Mouse (Mus musculus): ENCODE data around the gene Foxk1. TPM values are rescaled to one million over a fixed set of nuclear protein-coding genes. Genes with fewer than 3 reads are reported as not detected.

The Foxk1 gene
- 3.1 and 3.3 TPM in 2 replicates for polyA plus RNA-seq (2015; fragmentation: Nextera tagmentation; extraction: Ambion mirVana)

DNA sequence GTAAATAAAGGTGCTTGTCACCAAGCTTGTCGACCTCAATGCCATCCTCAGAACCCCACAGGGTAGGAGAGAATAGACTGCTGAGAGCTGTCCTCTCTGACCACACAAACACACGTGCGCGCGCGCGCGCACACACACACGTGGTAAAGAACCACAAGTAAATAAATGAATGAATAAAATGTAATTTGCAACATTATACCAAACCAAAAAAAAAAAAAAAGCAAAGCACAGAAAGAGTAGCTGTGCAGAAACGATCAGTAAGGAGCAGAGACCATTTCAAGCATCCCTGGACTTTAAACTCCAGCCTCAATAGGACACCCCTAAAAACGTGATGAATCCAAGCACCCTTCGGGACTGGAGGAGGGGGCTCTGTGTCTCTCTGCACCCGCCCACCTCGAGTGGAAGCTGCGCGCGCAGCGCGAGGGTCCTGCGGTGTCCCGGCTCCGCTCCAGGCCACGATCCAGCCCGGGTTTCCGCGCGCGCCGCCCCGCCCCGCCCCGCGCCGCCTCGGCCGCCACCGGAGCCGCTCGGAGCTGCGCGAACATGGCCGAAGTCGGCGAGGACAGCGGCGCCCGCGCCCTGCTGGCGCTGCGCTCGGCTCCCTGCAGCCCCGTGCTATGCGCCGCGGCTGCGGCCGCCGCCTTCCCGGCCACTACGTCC lies at the start of gene Foxk1:
Gene Foxk1, plus strand, starts transcription at position 517 of the 660 bp plus-strand sequence.
- peak within 1 kb of the TSS; percentile 95 for H3K4me2 ChIP-seq
- peak within 1 kb of the TSS; percentile 95 for H3K4me3 ChIP-seq
- WGBS: under 1% methylated on average over 47 of the region's 60 CpGs
- peak; percentile 92 for ATAC-seq
- no peaks in the 10 kb centered on the region for H3K9me3 ChIP-seq (replicated peaks)
- no peaks in the 10 kb centered on the region for H3K27me3 ChIP-seq
- H3K9ac ChIP-seq: peak within 1 kb of the TSS; percentile 89
- H3K36me3 ChIP-seq (ENCODE audit: poor library complexity, severe bottlenecking): peaks cover 5% of the 10 kb centered on the region
- peaks cover 45% of the 10 kb centered on the region for H3K4me1 ChIP-seq
- peak within 1 kb of the TSS; percentile 69 for H3K27ac ChIP-seq

DNA sequence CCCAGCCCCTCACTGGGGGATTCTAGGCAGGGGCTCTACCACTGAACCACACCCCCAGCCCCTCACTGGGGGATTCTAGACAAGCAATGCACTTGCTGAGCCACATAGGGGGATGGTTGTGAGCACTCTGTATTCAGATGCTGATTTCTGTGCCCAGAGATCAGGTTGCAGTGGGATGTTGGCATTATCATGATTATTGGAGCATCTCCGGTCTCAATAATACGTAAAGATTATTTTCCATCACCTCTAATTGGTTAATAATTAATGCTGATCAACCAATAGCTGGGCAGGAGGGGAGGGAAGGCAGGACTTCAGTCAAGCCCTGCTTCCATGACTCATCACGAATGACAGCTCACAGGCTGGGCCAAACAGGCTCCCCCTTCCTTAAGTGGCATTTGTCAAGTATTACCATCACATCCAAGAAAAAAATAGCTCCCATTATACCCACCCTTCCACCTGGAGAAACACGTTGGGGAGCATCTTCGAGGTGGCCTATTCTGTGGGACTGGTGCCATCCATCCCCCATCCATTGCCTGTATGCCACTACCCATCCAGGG lies 48.9 kb upstream of the Foxk1 start:
- H3K27me3 ChIP-seq: no peaks in the 10 kb centered on the region
- H3K4me3 ChIP-seq: no peak overlapping the region
- 87% methylated on average over 5 of the region's 5 CpGs for WGBS
- no peak for ATAC-seq
- no peak overlapping the region for H3K4me2 ChIP-seq
- no peaks in the 10 kb centered on the region for H3K36me3 ChIP-seq (ENCODE audit: poor library complexity, severe bottlenecking)
- no peak overlapping the region for H3K9ac ChIP-seq
- no peak overlapping the region for H3K27ac ChIP-seq
- H3K9me3 ChIP-seq (replicated peaks): peaks cover 5% of the 10 kb centered on the region; the same call in 1 of the 2 replicates
- H3K4me1 ChIP-seq: no peaks in the 10 kb centered on the region

DNA sequence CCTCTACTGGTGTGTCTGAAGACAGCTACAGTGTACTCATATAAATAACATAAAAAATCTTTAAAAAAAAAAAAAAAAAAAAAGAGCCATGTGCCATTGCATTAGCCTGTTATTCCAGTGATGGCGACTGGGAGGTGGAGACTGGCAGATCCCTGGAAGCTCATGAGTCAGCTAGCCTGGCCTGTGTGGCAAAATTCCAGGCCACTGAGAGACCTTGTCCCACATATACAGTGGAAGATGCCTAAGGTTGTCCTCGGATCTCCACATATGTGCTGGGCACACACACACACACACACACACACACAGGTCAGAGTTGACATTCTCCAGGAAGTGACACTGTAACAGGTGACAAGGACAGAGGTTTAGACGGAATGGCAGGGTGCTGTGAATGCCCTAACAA lies 46.2 kb upstream of the Foxk1 start:
- H3K27me3 ChIP-seq: no peaks in the 10 kb centered on the region
- no peak overlapping the region for H3K4me2 ChIP-seq
- no peak overlapping the region for H3K4me3 ChIP-seq
- H3K36me3 ChIP-seq (ENCODE audit: poor library complexity, severe bottlenecking): no peaks in the 10 kb centered on the region
- no peak overlapping the region for H3K27ac ChIP-seq
- ATAC-seq: no peak
- no peak overlapping the region for H3K9ac ChIP-seq
- no peaks in the 10 kb centered on the region for H3K9me3 ChIP-seq (replicated peaks)
- WGBS: 83% methylated on average over 3 of the region's 3 CpGs
- no peaks in the 10 kb centered on the region for H3K4me1 ChIP-seq

- Histone ChIP-seq H3K27me3 (no peaks in the 10 kb centered on the region), H3K36me3 (ENCODE audit: poor library complexity, severe bottlenecking) (no peaks in the 10 kb centered on the region), H3K27ac (no peak overlapping the region), H3K4me1 (peaks cover 20% of the 10 kb centered on the region), H3K4me3 (no peak overlapping the region), H3K4me2 (no peak overlapping the region), H3K9me3 (replicated peaks) (no peaks in the 10 kb centered on the region), H3K9ac (no peak overlapping the region)
- 60% methylated on average over 5 of the region's 5 CpGs for WGBS
- ATAC-seq: no peak
Observed at GRCm38 (mm10) chr5:142361166-142361565, 40.1 kb upstream of the Foxk1 start.

DNA sequence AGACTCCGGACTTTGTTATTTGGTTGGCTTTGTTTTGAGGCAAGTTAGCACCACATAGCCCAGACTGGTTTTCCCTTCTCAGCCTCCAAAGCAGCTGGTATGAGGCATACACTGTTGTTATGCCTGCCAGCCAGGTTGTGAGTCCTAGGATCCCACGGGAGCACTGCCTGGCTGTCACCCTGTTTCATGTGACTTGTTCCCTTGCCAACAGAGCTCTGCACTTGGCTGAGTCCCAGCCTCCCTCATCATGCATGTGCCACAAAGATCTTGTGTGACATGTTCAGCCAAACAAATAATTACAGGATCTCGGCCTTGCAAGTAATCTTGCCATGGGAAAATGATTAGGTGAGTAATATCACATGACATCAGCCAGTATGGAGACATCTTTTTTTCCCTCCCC lies 38.4 kb upstream of the Foxk1 start:
- H3K27ac ChIP-seq: peak overlapping the region; percentile 65
- 56% methylated on average over 3 of the region's 3 CpGs for WGBS
- no peaks in the 10 kb centered on the region for H3K36me3 ChIP-seq (ENCODE audit: poor library complexity, severe bottlenecking)
- no peaks in the 10 kb centered on the region for H3K9me3 ChIP-seq (replicated peaks)
- ATAC-seq: peak; percentile 43
- H3K4me3 ChIP-seq: no peak overlapping the region
- H3K9ac ChIP-seq: no peak overlapping the region
- H3K4me2 ChIP-seq: no peak overlapping the region
- H3K27me3 ChIP-seq: no peaks in the 10 kb centered on the region
- H3K4me1 ChIP-seq: peaks cover 25% of the 10 kb centered on the region

- Histone ChIP-seq H3K27me3 (no peaks in the 10 kb centered on the region), H3K36me3 (ENCODE audit: poor library complexity, severe bottlenecking) (no peaks in the 10 kb centered on the region), H3K4me1 (peaks cover 34% of the 10 kb centered on the region), H3K9ac (no peak overlapping the region), H3K4me2 (no peak overlapping the region), H3K4me3 (no peak overlapping the region), H3K9me3 (replicated peaks) (no peaks in the 10 kb centered on the region), H3K27ac (no peak overlapping the region)
- WGBS: 59% methylated on average over 5 of the region's 5 CpGs
- no peak for ATAC-seq
Observed at GRCm38 (mm10) chr5:142364095-142364494, 37.2 kb upstream of the Foxk1 start.

DNA sequence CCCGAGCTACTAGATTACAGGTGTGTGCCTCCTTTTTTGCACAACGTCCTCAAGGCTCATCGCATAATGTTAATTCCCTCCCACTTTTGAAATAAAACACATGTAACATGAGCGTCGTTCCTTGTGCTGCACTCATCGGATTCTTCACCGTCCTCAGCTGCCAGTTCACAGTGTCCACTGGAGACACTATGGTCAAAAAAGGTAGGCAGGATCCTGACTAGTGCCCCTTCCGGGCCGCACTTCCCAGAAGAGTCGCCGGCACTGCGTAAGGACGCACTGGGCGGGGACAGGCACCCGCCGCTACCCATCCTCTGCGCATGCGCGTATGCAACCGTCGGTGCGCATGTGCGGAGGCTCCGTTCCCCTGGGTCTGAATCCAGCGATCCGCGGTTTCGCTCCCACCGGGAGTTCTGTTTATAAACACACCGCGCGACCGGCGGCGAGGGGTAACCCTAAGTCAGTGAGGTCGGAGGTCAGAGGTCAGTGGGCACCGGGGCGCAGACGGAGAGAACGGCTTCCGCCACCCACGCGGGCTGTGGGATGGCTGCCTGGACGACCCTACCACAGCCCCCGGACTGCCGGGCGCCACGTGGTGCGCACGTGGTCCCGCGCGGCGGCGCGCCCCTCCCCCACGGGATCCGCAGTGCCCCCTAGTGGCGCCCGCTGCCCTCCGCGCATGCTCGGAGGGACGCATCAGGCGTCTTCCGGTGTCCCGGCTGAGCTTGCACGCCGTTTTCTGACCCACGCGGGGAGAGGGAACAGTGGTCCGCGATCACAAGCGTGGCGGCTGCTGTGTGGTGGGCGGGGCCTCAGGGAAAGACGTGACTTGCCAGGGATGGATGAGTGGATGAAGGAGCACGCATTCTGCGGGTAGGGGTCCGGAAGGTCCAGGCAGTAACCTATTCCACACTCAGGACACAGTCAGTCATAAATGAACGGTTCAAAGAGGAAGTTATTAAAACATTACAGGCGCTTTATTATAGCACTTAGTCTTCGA lies 33.9 kb upstream of the Foxk1 start:
- H3K4me1 ChIP-seq: peaks cover 39% of the 10 kb centered on the region
- ATAC-seq: peak; percentile 90
- H3K9ac ChIP-seq: peak overlapping the region; percentile 84
- H3K36me3 ChIP-seq (ENCODE audit: poor library complexity, severe bottlenecking): no peaks in the 10 kb centered on the region
- peak overlapping the region; percentile 52; the same call in 1 of the 2 replicates for H3K27ac ChIP-seq
- WGBS: under 1% methylated on average over 83 of the region's 83 CpGs
- H3K4me2 ChIP-seq: peak overlapping the region; percentile 66
- H3K9me3 ChIP-seq (replicated peaks): no peaks in the 10 kb centered on the region
- H3K27me3 ChIP-seq: no peaks in the 10 kb centered on the region
- peak overlapping the region; percentile 62 for H3K4me3 ChIP-seq

DNA sequence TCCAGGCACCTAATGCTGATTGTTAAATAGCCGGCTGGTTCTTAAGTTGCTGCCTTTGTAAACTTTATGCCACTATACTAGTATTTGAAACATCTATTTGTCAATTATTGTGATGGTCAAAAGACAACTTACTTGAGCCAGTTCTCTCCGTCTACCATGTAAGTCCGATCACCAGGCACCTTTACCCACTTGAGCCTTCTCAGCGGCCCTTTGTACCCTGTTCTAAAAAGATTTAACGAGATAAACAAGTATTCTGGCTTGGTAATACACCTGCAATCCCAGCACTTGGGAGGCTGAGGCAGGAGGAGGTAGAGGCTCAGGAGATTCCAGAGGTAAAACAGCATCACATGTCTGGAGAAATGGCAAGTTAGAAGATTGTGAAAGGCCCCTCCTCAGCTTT lies 33.2 kb upstream of the Foxk1 start:
- WGBS: 47% methylated on average over 5 of the region's 5 CpGs
- Histone ChIP-seq H3K27me3 (no peaks in the 10 kb centered on the region), H3K27ac (peak overlapping the region; percentile 52; the same call in 1 of the 2 replicates), H3K36me3 (ENCODE audit: poor library complexity, severe bottlenecking) (no peaks in the 10 kb centered on the region), H3K9me3 (replicated peaks) (no peaks in the 10 kb centered on the region), H3K4me1 (peaks cover 42% of the 10 kb centered on the region), H3K9ac (peak overlapping the region; percentile 84), H3K4me2 (peak overlapping the region; percentile 66), H3K4me3 (peak overlapping the region; percentile 62)
- no peak for ATAC-seq

GRCm38 (mm10) chr5:142370406-142371171 lies 30.7 kb upstream of the Foxk1 start:
- Histone ChIP-seq H3K9me3 (replicated peaks) (peaks cover 8% of the 10 kb centered on the region; the same call in 1 of the 2 replicates), H3K27me3 (no peaks in the 10 kb centered on the region), H3K4me2 (no peak overlapping the region), H3K27ac (peak overlapping the region; percentile 92), H3K36me3 (ENCODE audit: poor library complexity, severe bottlenecking) (no peaks in the 10 kb centered on the region), H3K4me1 (peaks cover 33% of the 10 kb centered on the region), H3K4me3 (no peak overlapping the region), H3K9ac (0 out of 2 replicates have a peak overlapping the region, but pooled peaks have one; percentile 57)
- ATAC-seq: no peak
- WGBS: 85% methylated on average over 4 of the region's 4 CpGs

- Histone ChIP-seq H3K27me3 (no peaks in the 10 kb centered on the region), H3K27ac (peak overlapping the region; percentile 92), H3K4me1 (peaks cover 31% of the 10 kb centered on the region), H3K4me2 (peak overlapping the region; percentile 17), H3K9ac (peak overlapping the region; percentile 57), H3K36me3 (ENCODE audit: poor library complexity, severe bottlenecking) (no peaks in the 10 kb centered on the region), H3K4me3 (no peak overlapping the region), H3K9me3 (replicated peaks) (peaks cover 8% of the 10 kb centered on the region; the same call in 1 of the 2 replicates)
- WGBS: 3% methylated on average over 24 of the region's 24 CpGs
- peak; percentile 48 for ATAC-seq
Observed at GRCm38 (mm10) chr5:142371172-142372155, 29.8 kb upstream of the Foxk1 start.
